Mouse (Mus musculus) embryonic facial prominence, embryonic 11.5 days (tissue): ENCODE measurements around the gene Dmrtc2. TPM values are rescaled to one million over a fixed set of nuclear protein-coding genes. Genes with fewer than 3 reads are reported as not detected.

Source experiments
- ATAC-seq: fragments of 200-750 bp; cut with Nextera tagmentation; replicated peaks from 2 replicates; pipeline ENCODE4 v1.8.0; 2017; ENCODE audit warnings: low read depth; ENCODE audit not compliant: insufficient number of reproducible peaks, low FRiP score, low TSS enrichment
- DNase-seq: peaks from one replicate; pipeline ENCODE4 v3.0.0-alpha.2; 2015; ENCODE audit warnings: low spot score
- H3K27ac ChIP-seq: fragments of 300-500 bp; sonication (generic); replicated peaks from 2 replicates; pipeline ENCODE4 v1.5.1; 2014; ENCODE audit warnings: mild to moderate bottlenecking, low read depth, low read length, control low read depth
- H3K27me3 ChIP-seq: fragments of 300-500 bp; sonication (generic); 2 replicates; pipeline ENCODE4 v1.6.1; 2014; ENCODE audit warnings: mild to moderate bottlenecking, low read length, moderate library complexity, mixed read lengths; ENCODE audit not compliant: control insufficient read depth, insufficient read depth
- H3K36me3 ChIP-seq: fragments of 300-500 bp; sonication (generic); replicated peaks from 2 replicates; pipeline ENCODE4 v1.6.1; 2014; ENCODE audit warnings: low read depth, mild to moderate bottlenecking, low read length, moderate library complexity, mixed read lengths; ENCODE audit not compliant: control insufficient read depth, insufficient read depth
- H3K4me1 ChIP-seq: fragments of 300-500 bp; sonication (generic); 2 replicates; pipeline ENCODE4 v1.6.1; 2014; ENCODE audit warnings: low read length, mixed read lengths; ENCODE audit not compliant: control insufficient read depth, insufficient read depth
- H3K4me2 ChIP-seq: fragments of 300-500 bp; sonication (generic); 2 replicates; pipeline ENCODE4 v1.6.1; 2014; ENCODE audit warnings: low read depth, mild to moderate bottlenecking, control low read depth, low read length, moderate library complexity
- H3K4me3 ChIP-seq: fragments of 300-500 bp; sonication (generic); 2 replicates; pipeline ENCODE4 v1.5.1; 2014; ENCODE audit warnings: low read depth, low read length, control low read depth
- H3K9ac ChIP-seq: fragments of 300-500 bp; sonication (generic); replicated peaks from 2 replicates; pipeline ENCODE4 v1.6.1; 2014; ENCODE audit warnings: mild to moderate bottlenecking, control low read depth, low read length
- H3K9me3 ChIP-seq: fragments of 300-500 bp; sonication (generic); replicated peaks from 2 replicates; pipeline ENCODE4 v1.6.1; 2016; ENCODE audit warnings: mild to moderate bottlenecking, low read length, inconsistent platforms, mixed read lengths; ENCODE audit not compliant: control insufficient read depth
- WGBS: fragments of 180-500 bp; shearing (Covaris S2); extraction: QIAGEN DNeasy Blood & Tissue Kit; methylation state at CpG from one replicate; pipeline ENCODE4 v1.1.7; 2014; 5-methylcytosine and 5-hydroxymethylcytosine counted together
- polyA plus RNA-seq: library from polyadenylated mRNA; unstranded; fragments of >200 nt; fragmentation: Nextera tagmentation; extraction: Ambion mirVana; gene quantifications from 2 replicates; pipeline ENCODE4 v1.2.1, GENCODE M21; 2014

Gene Dmrtc2
- polyA plus RNA-seq, 1 experiment from 2014 or later: not detected

DNA sequence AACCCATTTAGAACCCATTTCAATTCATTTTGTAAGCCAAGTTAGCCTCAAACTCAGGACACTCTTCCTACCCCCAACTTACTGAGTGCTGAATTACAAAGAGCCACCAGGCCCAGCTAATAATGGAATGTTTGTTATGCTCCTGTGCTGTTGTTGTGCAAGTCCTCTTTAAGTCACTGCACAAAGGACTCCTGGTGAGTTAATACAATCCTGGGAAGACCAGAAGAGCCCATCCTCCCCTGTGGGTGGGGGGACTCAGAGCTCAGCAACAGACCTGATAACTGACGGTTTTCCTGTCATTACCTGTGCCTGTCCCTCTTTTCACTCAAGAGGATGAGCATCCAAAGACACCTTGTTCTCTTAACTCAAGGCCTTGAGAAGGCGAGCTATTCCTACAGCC lies 9.8 kb downstream of the Dmrtc2 start:
- ATAC-seq (no peak), DNase-seq (no peak)
- Histone ChIP-seq H3K4me3 (no peak overlapping the region), H3K27me3 (no peaks in the 10 kb centered on the region), H3K27ac (no peak overlapping the region), H3K9ac (no peak overlapping the region), H3K4me2 (no peak overlapping the region), H3K9me3 (no peaks in the 10 kb centered on the region), H3K4me1 (no peaks in the 10 kb centered on the region; the same call in 1 of the 2 replicates), H3K36me3 (no peaks in the 10 kb centered on the region)
- WGBS: 24% methylated on average over 2 of the region's 2 CpGs

DNA sequence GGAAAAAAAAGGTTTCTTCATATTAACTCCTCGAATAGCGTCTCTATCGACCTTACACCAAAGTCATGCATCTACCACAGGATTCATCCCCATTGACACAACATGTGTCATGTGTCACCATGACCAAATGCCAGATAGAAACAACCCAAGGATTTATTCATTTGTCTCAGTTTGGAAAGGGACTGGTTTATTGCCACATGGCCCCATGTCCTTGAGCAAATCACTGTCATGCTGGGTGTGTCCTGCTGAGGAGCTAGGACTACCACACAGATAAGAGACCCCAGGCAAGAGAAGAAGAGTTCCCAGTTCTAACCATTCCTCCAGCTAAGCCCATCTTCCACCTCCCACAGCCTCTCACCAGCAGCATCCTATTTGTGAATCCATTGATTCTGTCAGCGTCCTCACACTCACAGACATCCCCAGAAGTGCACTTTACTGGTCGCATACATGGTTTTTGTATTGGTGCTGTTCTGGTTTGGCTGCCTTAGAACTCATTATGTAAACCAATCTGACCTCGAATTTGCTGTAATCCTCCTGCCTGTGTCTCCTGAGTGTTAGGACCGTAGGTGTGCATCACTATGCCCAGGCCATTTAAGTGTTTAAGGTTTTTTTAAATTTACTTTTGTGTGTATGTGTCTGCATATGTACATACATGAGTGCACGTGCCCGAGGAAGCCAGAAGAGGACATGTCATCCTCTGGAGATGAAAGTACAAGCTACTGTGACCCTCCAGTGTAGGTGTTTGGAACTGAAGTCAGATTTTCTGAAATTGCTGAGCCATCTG lies 12.8 kb downstream of the Dmrtc2 start:
- H3K27ac ChIP-seq: no peak overlapping the region
- no peaks in the 10 kb centered on the region for H3K9me3 ChIP-seq
- H3K4me3 ChIP-seq: no peak overlapping the region
- H3K9ac ChIP-seq: no peak overlapping the region
- H3K4me2 ChIP-seq: no peak overlapping the region
- H3K4me1 ChIP-seq: peaks cover 7% of the 10 kb centered on the region; the same call in 1 of the 2 replicates
- 96% methylated on average over 9 of the region's 9 CpGs for WGBS
- DNase-seq (no peak), ATAC-seq (no peak)
- H3K27me3 ChIP-seq: no peaks in the 10 kb centered on the region
- peaks cover 15% of the 10 kb centered on the region for H3K36me3 ChIP-seq

DNA sequence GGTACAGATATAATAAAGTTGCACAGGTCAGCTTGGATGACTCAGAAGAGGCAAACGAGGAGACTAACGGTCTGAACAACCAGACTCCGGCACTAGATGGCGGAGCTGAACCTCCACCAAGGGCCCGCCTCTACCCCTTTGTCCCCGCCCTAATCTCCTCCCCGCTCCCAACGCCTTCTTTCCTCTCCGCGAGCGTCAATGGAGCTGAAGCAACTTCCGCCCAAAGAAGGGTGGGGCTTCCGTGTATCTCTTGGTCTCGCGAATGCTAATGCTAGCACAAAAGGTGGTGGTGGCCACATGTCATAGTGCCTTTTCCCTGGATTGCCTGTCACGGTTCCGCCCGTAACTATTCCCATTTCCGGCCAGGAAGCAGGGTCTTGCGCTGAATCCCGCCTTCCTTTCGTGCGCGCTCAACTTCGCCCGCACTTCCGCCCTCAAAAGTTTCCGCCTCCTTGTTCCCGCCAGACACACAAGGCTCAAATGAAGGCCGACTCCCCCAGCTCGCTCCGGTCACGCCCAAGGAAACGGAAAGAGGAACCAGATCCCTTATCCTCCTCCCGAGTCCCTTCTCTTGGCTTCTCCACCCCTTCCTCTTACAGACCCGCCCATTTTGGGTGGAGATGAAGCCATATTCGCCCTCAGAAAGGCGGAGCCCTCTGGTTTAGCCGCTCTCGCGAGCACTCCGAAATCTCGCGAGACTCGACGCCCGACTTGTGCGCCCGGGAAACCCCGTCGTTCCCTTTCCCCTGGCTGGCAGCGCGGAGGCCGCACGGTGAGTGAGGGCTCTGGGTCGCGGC lies 14.2 kb downstream of the Dmrtc2 start, which contains the start of gene Rps19:
Gene Rps19 (plus strand): TSS at position 476 of the 797 bp plus-strand sequence.
- Histone ChIP-seq H3K4me3 (peak within 1 kb of the TSS; percentile 100), H3K27me3 (no peaks in the 10 kb centered on the region), H3K9ac (peak within 1 kb of the TSS; percentile 100), H3K9me3 (no peaks in the 10 kb centered on the region), H3K36me3 (peaks cover 19% of the 10 kb centered on the region), H3K27ac (peak within 1 kb of the TSS; percentile 86), H3K4me1 (peaks cover 7% of the 10 kb centered on the region; the same call in 1 of the 2 replicates), H3K4me2 (peak within 1 kb of the TSS; percentile 76)
- WGBS: under 1% methylated on average over 51 of the region's 57 CpGs
- DNase-seq (peak; percentile 100), ATAC-seq (peak; percentile 93)

DNA sequence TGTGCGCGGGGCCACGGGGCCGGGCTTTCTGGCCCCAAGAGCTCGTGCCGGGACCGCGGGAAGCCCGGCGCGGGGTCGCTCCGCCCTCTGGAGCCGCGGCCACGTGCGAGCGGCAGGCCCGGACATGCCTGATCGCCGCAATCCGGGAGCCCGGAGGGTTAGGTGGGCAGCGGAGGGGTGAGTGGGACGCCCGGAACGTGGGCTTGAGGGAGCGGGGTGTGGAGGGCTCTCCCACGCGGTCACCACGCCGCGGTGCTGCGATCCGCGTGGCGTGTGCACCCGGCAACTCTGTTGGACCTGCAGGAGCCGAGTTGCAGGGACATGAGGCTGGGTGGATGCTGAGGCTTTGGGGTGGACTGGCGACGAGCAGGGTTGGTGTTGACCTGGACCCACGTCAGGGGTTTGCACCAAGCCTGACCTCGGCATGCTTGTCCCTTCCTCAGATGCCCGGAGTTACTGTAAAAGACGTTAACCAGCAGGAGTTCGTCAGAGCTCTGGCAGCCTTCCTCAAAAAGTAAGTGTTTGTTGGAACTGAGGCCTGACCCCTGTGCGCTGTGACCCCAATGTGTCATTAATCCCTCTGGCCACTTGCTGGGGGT lies 14.9 kb downstream of the Dmrtc2 start:
- Histone ChIP-seq H3K4me2 (peak overlapping the region; percentile 76), H3K9me3 (no peaks in the 10 kb centered on the region), H3K27me3 (no peaks in the 10 kb centered on the region), H3K4me1 (peaks cover 7% of the 10 kb centered on the region; the same call in 1 of the 2 replicates), H3K27ac (peak overlapping the region; percentile 86), H3K36me3 (peaks cover 25% of the 10 kb centered on the region), H3K9ac (peak overlapping the region; percentile 100), H3K4me3 (peak overlapping the region; percentile 100)
- DNase-seq (no peak), ATAC-seq (peak; percentile 6)
- WGBS: under 1% methylated on average over 44 of the region's 47 CpGs

DNA sequence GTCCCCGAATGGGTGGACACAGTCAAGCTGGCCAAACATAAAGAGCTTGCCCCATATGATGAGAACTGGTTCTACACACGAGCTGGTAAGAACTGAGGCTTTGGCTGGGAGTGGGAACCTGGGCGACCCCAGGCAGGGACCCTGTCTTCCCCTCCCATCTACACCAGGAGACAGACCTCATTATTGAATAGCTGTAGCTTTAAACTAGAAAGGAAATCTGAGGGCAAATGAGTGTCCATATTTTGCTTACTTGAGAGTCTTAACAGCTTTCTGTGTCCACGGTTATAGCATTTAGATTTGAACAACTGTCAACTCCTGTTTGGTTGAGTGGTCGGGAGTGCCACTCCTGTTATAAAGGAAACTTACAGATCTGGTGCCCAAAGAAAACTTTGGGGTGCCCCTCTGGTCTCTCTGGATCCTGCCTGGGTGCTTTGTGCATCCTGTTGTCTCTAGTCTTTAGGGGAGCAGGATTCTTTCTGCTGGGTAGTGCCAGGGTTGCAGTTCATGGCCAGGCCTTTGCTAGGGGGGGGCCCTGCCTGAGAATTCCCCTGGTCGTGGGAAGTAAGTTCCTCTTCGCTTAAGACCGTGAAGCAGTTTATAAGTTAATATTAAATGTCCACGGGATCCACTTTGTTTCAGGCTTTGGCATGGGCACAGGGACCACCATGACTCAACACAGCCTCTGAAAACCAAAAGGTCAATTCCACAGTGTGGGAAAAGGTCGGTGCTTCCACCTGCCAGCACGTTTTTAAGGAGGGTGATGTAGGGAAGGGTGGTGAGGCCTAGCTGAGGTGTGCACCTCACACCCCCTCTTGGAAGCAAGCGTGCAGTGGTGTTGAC lies 15.8 kb downstream of the Dmrtc2 start:
- Histone ChIP-seq H3K4me3 (peak overlapping the region; percentile 100), H3K4me1 (peaks cover 7% of the 10 kb centered on the region; the same call in 1 of the 2 replicates), H3K9ac (peak overlapping the region; percentile 100), H3K27ac (no peak overlapping the region; the same call in 1 of the 2 replicates), H3K9me3 (no peaks in the 10 kb centered on the region), H3K4me2 (peak overlapping the region; percentile 76), H3K36me3 (peaks cover 25% of the 10 kb centered on the region), H3K27me3 (no peaks in the 10 kb centered on the region)
- DNase-seq: no peak
- ATAC-seq: no peak
- 44% methylated on average over 12 of the region's 12 CpGs for WGBS

DNA sequence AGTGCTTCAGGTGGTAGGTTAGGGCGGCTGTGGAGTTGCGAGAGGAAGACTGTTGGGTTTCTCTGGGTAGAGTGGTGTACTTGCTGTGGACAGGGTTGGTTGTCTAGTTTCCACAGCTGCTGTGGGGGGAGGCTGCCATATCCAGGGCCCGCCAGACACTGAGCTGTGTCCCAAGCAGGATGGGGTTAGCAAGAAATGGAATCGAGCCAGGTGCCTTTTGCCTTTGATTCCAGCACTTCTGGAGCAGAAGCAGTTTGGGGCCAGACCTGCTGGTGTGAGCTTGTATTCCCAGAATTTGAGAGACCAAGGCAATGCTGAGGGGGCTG lies 16.4 kb downstream of the Dmrtc2 start:
- H3K4me2 ChIP-seq: peak overlapping the region; percentile 76
- H3K27ac ChIP-seq: no peak overlapping the region
- peak overlapping the region; percentile 100 for H3K4me3 ChIP-seq
- peaks cover 25% of the 10 kb centered on the region for H3K36me3 ChIP-seq
- ATAC-seq (no peak), DNase-seq (no peak)
- no peaks in the 10 kb centered on the region for H3K27me3 ChIP-seq
- H3K9ac ChIP-seq: peak overlapping the region; percentile 100
- H3K9me3 ChIP-seq: no peaks in the 10 kb centered on the region
- H3K4me1 ChIP-seq: peaks cover 7% of the 10 kb centered on the region; the same call in 1 of the 2 replicates
- WGBS: 71% methylated on average over 4 of the region's 4 CpGs

DNA sequence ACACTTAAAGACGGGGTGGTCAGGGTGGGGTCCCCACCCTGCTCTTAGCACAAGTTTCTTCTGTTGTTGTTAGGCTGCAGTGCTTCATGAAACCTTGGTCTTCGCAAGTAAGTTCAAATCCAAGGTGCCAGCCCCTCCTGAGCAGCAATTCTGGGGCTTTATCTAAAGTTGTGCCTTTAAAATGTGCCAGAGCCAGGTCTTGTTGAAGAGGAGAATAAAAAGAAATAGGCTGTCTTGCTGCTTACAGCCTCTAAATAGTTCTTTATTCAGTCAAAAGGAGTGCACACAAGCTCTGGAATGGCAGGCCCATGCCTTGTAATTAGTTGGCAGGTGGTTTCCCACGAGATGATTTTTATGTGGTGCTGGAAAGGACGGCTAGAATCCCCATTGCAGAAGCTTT lies 17.2 kb downstream of the Dmrtc2 start:
- no peak for DNase-seq
- peaks cover 7% of the 10 kb centered on the region; the same call in 1 of the 2 replicates for H3K4me1 ChIP-seq
- H3K4me3 ChIP-seq: no peak overlapping the region; the same call in 1 of the 2 replicates
- no peaks in the 10 kb centered on the region for H3K27me3 ChIP-seq
- H3K36me3 ChIP-seq: peaks cover 25% of the 10 kb centered on the region
- WGBS: 77% methylated on average over 4 of the region's 4 CpGs
- no peak for ATAC-seq
- H3K9me3 ChIP-seq: no peaks in the 10 kb centered on the region
- peak overlapping the region; percentile 27; the same call in 1 of the 2 replicates for H3K9ac ChIP-seq
- H3K4me2 ChIP-seq: no peak overlapping the region
- no peak overlapping the region for H3K27ac ChIP-seq
